Mouse (Mus musculus) c-Kit-positive CD71-positive TER-119-positive erythroid progenitor cells, embryonic 14.5 days (primary cell): Measurements from ENCODE around the gene Rgl2.
"Not testable (repeated sequence)": the region's sequence is repeated elsewhere in the genome, so short reads cannot be mapped to it uniquely, and the experiment has no call there.

Source experiments
- DNase-seq: peaks from one replicate; pipeline ENCODE4 v3.0.0-alpha.2; 2013; ENCODE audit warnings: low spot score

Gene Rgl2

GRCm38 (mm10) chr17:33948090-33948904 is 19.0 kb downstream of the Rgl2 start:
- DNase-seq, result no peak

GRCm38 (mm10) chr17:33948905-33949537 is 19.7 kb downstream of the Rgl2 start:
- no peak for DNase-seq

GRCm38 (mm10) chr17:33950131-33950625 is 20.8 kb downstream of the Rgl2 start:
- DNase-seq, result no peak

GRCm38 (mm10) chr17:33951021-33951946 is 21.9 kb downstream of the Rgl2 start, which contains the start of gene B3galt4:
Gene B3galt4, minus strand, starts transcription at chr17:33951488.
- DNase-seq, result peak; percentile 85

- DNase-seq, result not testable (repeated sequence)
Measured at GRCm38 (mm10) chr17:33952015-33952414, 22.7 kb downstream of the Rgl2 start.

GRCm38 (mm10) chr17:33952879-33953278 is 23.5 kb downstream of the Rgl2 start:
- DNase-seq, result no peak

- DNase-seq, result no peak
Measured at GRCm38 (mm10) chr17:33953310-33953709, 24.0 kb downstream of the Rgl2 start.

GRCm38 (mm10) chr17:33953961-33954565 is 24.7 kb downstream of the Rgl2 start:
- DNase-seq, result no peak

- DNase-seq, result no peak
Measured at GRCm38 (mm10) chr17:33954646-33955554, 25.6 kb downstream of the Rgl2 start.

- peak; percentile 96 for DNase-seq
Measured at GRCm38 (mm10) chr17:33955555-33956214, 26.3 kb downstream of the Rgl2 start, which contains the start of the genes Vps52 and Rps18. Gene Vps52, plus strand, starts transcription at chr17:33955812. Gene Rps18, minus strand, starts transcription at chr17:33956001.

GRCm38 (mm10) chr17:33956336-33956735 is 27.0 kb downstream of the Rgl2 start:
- no peak for DNase-seq

GRCm38 (mm10) chr17:33957493-33957892 is 28.1 kb downstream of the Rgl2 start:
- no peak for DNase-seq

- no peak for DNase-seq
Measured at GRCm38 (mm10) chr17:33958451-33958850, 29.1 kb downstream of the Rgl2 start.

- DNase-seq, result no peak
Measured at GRCm38 (mm10) chr17:33959135-33959534, 29.8 kb downstream of the Rgl2 start.

- DNase-seq, result no peak
Measured at GRCm38 (mm10) chr17:33959948-33960347, 30.6 kb downstream of the Rgl2 start.

- DNase-seq, result no peak
Measured at GRCm38 (mm10) chr17:33962876-33963275, 33.5 kb downstream of the Rgl2 start.

- DNase-seq, result no peak
Measured at GRCm38 (mm10) chr17:33965082-33965845, 35.9 kb downstream of the Rgl2 start.

- no peak for DNase-seq
Measured at GRCm38 (mm10) chr17:33965846-33966550, 36.7 kb downstream of the Rgl2 start.
